Mouse (Mus musculus) Muller cell, postnatal 12 days (primary cell): Measurements from ENCODE around the gene Tagap.

Experiments used
- DNase-seq: peaks from one replicate; pipeline ENCODE4 v3.0.0-alpha.2; 2015; ENCODE audit errors: inconsistent ontology term

Gene Tagap

DNA sequence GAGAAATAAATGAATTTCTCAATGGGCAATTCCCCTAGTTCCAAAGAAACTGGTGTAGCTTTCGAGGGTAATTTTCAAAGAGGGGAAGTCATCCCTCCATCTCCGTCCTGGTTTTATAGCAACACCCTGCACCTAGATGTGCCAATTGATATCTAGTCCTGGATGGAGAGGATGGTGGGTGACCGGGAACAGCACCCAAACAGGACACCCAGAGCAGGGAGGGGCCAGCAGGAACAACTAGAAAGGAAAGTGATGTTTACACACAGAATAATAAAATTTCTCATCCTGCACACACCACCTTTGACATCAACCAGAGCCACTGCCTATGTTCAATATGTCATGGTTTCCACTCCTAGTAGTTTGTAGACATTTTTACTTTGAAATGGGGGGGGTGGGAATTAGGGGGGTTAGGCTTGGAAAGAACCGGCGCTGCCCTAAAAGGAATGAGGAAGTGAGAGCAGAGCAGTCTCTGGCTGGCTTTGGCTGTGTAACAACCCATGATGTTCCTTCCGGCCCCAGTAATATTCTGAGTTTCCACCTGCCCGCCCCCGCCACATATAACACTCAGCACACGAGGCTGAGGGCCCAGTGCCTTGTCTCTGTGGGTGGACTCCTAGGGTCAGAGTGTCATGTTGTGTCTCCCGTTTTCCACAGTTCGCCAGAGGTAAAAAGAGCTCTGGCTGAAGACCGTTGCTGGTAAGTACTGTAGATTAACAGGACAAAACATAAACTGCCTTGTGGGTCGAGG lies at the start of gene Tagap:
TSS of gene Tagap (plus strand) at position 588 of the 748 bp plus-strand sequence.
- no peak for DNase-seq

- no peak for DNase-seq
These were observed 49.3 kb upstream of the Tagap start for GRCm38 (mm10) chr17:7876541-7876940.

- no peak for DNase-seq
These were observed 48.5 kb upstream of the Tagap start for GRCm38 (mm10) chr17:7877191-7877764.

GRCm38 (mm10) chr17:7877878-7878277 lies 47.9 kb upstream of the Tagap start:
- no peak for DNase-seq

DNA sequence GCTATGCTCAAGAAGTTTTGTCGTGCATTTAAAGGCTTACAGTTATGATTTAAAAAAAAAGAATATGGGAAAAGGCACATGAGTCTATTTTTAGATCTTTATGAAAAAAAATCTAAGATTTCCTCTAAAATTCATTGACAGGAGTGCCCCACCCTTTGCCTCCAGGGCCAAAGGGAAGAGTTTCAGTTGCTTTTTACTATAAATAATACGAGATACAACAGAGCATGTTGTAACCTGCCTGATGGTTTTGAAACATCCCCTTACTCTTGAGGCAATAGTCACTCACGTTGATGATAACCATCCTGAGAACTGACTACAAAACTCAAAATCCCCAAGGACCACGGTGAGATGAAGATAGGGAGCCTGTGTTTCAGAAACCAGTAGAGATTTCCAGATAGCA lies 46.3 kb upstream of the Tagap start:
- no peak for DNase-seq

DNA sequence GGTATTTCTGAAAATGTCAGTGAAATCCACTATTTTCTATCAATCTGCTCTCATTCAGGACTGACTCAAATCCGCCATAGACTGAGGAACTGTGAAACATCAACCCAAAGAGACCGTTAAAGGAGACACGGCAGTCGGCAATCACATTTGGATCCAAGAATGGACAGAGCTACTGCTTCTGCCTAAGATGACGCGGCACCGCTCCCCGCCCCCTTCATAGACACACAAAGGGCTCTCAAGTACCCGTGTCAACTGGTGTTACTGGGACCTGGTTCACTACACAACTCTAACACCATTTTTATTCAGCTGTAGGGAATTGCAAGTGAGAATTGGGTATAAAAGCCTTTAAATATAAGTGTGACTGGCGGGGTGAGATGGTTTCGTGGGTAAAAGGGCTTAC lies 42.7 kb upstream of the Tagap start:
- no peak for DNase-seq

- no peak for DNase-seq
These were observed 41.2 kb upstream of the Tagap start for GRCm38 (mm10) chr17:7884606-7885005.

GRCm38 (mm10) chr17:7887071-7887815 lies 38.6 kb upstream of the Tagap start:
- no peak for DNase-seq

GRCm38 (mm10) chr17:7888291-7888690 lies 37.5 kb upstream of the Tagap start:
- no peak for DNase-seq

DNA sequence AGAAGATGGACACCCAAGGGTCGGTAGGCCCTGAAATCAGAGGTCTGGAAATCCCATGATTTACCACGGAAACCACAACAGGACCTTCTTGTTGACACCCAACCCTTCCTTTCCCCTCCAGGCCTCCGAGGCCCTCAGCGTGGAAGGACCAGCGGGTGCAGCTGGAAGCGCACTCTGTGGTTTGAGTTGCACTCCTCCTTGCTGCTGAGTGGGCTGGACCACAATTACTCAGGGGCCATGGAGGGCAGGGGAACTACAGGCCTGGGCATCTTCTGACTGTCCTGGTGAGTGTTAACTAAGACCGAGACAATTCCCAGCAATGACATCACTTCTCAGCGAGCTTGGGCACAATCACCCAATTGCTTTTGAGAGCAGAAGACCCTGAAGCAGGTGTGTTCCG lies 36.8 kb upstream of the Tagap start:
- DNase-seq = no peak

- peak; percentile 20 for DNase-seq
These were observed 33.1 kb upstream of the Tagap start for GRCm38 (mm10) chr17:7892676-7893075.

DNA sequence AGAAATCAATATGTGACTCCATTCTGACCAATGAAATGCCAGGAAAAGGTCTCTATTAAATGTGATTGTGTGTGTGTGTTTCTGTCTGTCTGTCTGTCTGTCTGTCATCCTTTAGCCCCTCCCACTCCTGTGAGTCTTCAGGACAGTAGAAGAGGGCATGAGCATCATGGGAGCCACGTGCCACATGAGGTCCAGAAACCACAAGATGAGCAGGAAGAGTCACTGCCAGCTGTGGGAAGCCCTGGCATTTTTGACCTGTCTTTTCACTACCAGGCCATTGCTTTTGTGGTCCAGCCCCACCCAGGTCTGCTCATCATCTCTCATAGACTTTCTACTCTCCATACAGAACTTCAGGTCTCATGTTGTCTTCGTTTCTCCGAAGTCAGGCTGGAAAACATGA lies 31.7 kb upstream of the Tagap start:
- no peak for DNase-seq

GRCm38 (mm10) chr17:7896047-7896635 lies 29.7 kb upstream of the Tagap start:
- DNase-seq = no peak

GRCm38 (mm10) chr17:7897120-7897519 lies 28.7 kb upstream of the Tagap start:
- no peak for DNase-seq

- no peak for DNase-seq
These were observed 28.0 kb upstream of the Tagap start for GRCm38 (mm10) chr17:7897756-7898155.

DNA sequence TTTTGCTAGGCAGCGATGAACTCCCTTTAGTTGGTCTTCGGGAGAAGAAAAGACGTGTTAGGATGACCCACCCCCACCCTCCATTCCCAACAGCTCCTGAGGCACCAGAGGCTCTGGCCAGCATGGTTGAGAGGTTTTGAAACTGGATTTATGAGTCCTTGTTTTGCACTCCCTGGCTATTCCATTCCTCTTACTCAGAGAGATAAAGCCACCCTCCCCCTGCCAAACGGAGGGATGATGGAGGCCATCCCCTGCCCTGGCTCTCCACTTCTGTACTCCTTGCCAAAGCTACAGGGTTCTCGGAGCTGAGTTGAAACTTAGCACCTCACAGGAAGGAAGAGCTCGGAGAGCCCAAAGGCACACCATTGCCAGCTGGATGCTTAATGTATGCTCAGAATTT lies 26.6 kb upstream of the Tagap start:
- DNase-seq = no peak

GRCm38 (mm10) chr17:7899961-7900360 lies 25.8 kb upstream of the Tagap start:
- DNase-seq = no peak

DNA sequence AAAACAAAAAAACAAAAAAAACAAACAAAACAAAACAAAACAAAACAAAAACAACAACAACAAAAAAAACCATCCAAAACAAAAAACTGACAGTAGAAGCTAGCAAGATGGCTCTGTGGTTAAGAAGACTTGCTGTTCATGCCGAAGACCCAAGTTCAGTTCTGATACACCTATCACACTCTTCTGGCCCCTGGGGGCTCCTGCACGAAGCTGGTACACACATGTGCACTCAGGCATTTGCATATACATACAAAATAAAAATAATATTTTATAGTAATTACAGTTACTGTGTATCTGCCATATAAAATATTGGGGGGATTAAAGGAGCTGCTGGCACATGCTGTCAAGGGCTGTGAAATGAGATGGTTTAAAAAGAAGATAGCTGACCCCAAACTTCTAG lies 24.3 kb upstream of the Tagap start:
- DNase-seq = no peak

- DNase-seq = no peak
These were observed 23.4 kb upstream of the Tagap start for GRCm38 (mm10) chr17:7902362-7902761.

GRCm38 (mm10) chr17:7904992-7905391 lies 20.8 kb upstream of the Tagap start:
- DNase-seq = no peak

- no peak for DNase-seq
These were observed 19.7 kb upstream of the Tagap start for GRCm38 (mm10) chr17:7905936-7906685.
